ENCODE assay signal across 8 mouse cellular contexts in the genomic region with DNA sequence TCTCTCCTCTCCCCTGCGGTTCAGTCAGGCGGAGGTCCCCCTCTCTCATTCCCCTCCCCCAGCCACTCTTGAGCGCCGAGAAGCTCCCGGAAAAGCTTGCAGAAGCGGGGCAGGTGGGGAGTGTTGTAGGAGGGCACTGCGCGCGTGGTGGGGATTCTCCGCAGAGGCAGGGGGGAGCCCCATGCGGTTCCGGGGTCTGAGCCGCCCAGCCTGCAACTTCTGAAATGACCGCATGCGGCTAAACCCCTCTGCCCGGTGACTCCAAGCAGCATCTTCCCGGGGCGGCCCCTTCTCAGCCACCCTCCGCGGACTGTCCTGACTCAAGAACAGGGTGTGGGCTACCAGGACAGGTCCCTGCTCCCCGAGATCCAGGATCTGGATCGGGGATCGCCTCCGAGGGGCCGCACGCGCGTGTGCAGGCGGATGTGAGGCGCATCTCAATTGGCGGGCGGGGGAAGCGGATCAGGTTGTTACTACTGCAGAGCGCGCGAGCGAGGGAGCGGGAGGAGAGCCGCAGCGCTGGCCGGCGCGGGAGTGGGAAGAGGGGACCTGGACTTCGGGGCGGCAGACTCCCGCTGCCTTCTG.
A peak's percentile ranks its signal among the peaks of the same experiment; 100 is the strongest.
DNase-seq lines count a peak whose midpoint lies in the region; ATAC-seq lines count a peak whose summit lies in the region.

No protein-coding gene starts in this region.

- peak overlapping the region; percentile 75 for H3K27ac ChIP-seq in kidney, embryonic 16.5 days (ENCODE audit: low read length)
- no peak overlapping the region for H3K27ac ChIP-seq in forebrain, embryonic 11.5 days (ENCODE audit: low read depth, low read length)
- H3K27ac ChIP-seq in midbrain, embryonic 11.5 days (ENCODE audit: low read depth, low read length) = peak overlapping the region; percentile 44; the same call in 1 of the 2 replicates
- peak overlapping the region; percentile 27; the same call in 1 of the 2 replicates for H3K27ac ChIP-seq in stomach, embryonic 14.5 days (ENCODE audit: low read length)

- H3K4me2 ChIP-seq in kidney, embryonic 16.5 days (replicated peaks; ENCODE audit: low read depth, low read length) = peak overlapping the region; percentile 95
- H3K4me2 ChIP-seq in forebrain, embryonic 11.5 days (ENCODE audit: low read depth, low read length, severe bottlenecking) = peak overlapping the region; percentile 98
- H3K4me2 ChIP-seq in midbrain, embryonic 11.5 days = peak overlapping the region; percentile 96
- peak overlapping the region; percentile 98 for H3K4me2 ChIP-seq in stomach, embryonic 14.5 days (replicated peaks; ENCODE audit: low read depth, low read length)

- ATAC-seq in kidney, embryonic 16.5 days (ENCODE audit: low FRiP score, low TSS enrichment) = peak; percentile 36
- ATAC-seq in forebrain, embryonic 11.5 days (replicated peaks; ENCODE audit: low FRiP score) = peak; percentile 55
- peak; percentile 45 for ATAC-seq in midbrain, embryonic 11.5 days (ENCODE audit: low FRiP score)
- peak; percentile 19; the same call in 1 of the 2 replicates for ATAC-seq in stomach, embryonic 14.5 days (ENCODE audit: insufficient number of reproducible peaks, insufficient read depth, low FRiP score, low read depth)

- peak overlapping the region; percentile 59 for H3K4me3 ChIP-seq in kidney, embryonic 16.5 days (ENCODE audit: low read length)
- H3K4me3 ChIP-seq in forebrain, embryonic 11.5 days (ENCODE audit: low read depth, low read length) = peak overlapping the region; percentile 55
- H3K4me3 ChIP-seq in midbrain, embryonic 11.5 days (ENCODE audit: low read depth, low read length) = peak overlapping the region; percentile 61
- peak overlapping the region; percentile 52 for H3K4me3 ChIP-seq in stomach, embryonic 14.5 days (ENCODE audit: low read depth, low read length)

- DNase-seq in kidney, postnatal 25 days = no peak
- peak; percentile 78 for DNase-seq in brain, adult 2 months (ENCODE audit: low read depth, low spot score)
- DNase-seq in forebrain, embryonic 11.5 days (ENCODE audit: low spot score) = peak; percentile 87
- DNase-seq in kidney, postnatal 10 days = peak; percentile 55
- peak; percentile 97 for DNase-seq in midbrain, embryonic 11.5 days (ENCODE audit: low spot score, missing footprints)
- DNase-seq in adipocyte (ENCODE audit: low spot score) = no peak

- under 1% methylated on average over 46 of the region's 46 CpGs for WGBS in kidney, embryonic 16.5 days
- 0% methylated on average over 46 of the region's 46 CpGs for WGBS in forebrain, embryonic 11.5 days
- 0% methylated on average over 46 of the region's 46 CpGs for WGBS in midbrain, embryonic 11.5 days
- WGBS in stomach, embryonic 14.5 days = 0% methylated on average over 43 of the region's 46 CpGs

- peak overlapping the region; percentile 71 for H3K9ac ChIP-seq in kidney, embryonic 16.5 days (replicated peaks; ENCODE audit: low read length)
- H3K9ac ChIP-seq in forebrain, embryonic 11.5 days (ENCODE audit: low read length) = peak overlapping the region; percentile 72
- peak overlapping the region; percentile 89 for H3K9ac ChIP-seq in midbrain, embryonic 11.5 days (ENCODE audit: low read length)
- peak overlapping the region; percentile 42; the same call in 1 of the 2 replicates for H3K9ac ChIP-seq in stomach, embryonic 14.5 days (replicated peaks; ENCODE audit: low read depth, low read length)

- no peaks in the 10 kb centered on the region for H3K9me3 ChIP-seq in kidney, embryonic 16.5 days (ENCODE audit: low read length)
- H3K9me3 ChIP-seq in forebrain, embryonic 11.5 days (ENCODE audit: control insufficient read depth, low read length) = no peaks in the 10 kb centered on the region
- H3K9me3 ChIP-seq in midbrain, embryonic 11.5 days (ENCODE audit: control insufficient read depth, low read length) = no peaks in the 10 kb centered on the region
- no peaks in the 10 kb centered on the region for H3K9me3 ChIP-seq in stomach, embryonic 14.5 days (ENCODE audit: control insufficient read depth, low read depth, low read length)

- peaks cover 31% of the 10 kb centered on the region for H3K4me1 ChIP-seq in kidney, embryonic 16.5 days (ENCODE audit: insufficient read depth, low read length)
- peaks cover 23% of the 10 kb centered on the region for H3K4me1 ChIP-seq in forebrain, embryonic 11.5 days (replicated peaks; ENCODE audit: control insufficient read depth, insufficient read depth, low read length)
- peaks cover 37% of the 10 kb centered on the region for H3K4me1 ChIP-seq in midbrain, embryonic 11.5 days (ENCODE audit: control insufficient read depth, insufficient read depth, low read length)
- peaks cover 16% of the 10 kb centered on the region for H3K4me1 ChIP-seq in stomach, embryonic 14.5 days (ENCODE audit: control insufficient read depth, insufficient read depth, low read length)

- no peaks in the 10 kb centered on the region for H3K36me3 ChIP-seq in kidney, embryonic 16.5 days (ENCODE audit: insufficient read depth, low read length)
- H3K36me3 ChIP-seq in forebrain, embryonic 11.5 days (ENCODE audit: control insufficient read depth, insufficient read depth, low read length) = no peaks in the 10 kb centered on the region
- no peaks in the 10 kb centered on the region for H3K36me3 ChIP-seq in midbrain, embryonic 11.5 days (ENCODE audit: control insufficient read depth, insufficient read depth, low read length)
- H3K36me3 ChIP-seq in stomach, embryonic 14.5 days (ENCODE audit: control insufficient read depth, insufficient read depth, low read length) = no peaks in the 10 kb centered on the region

- peaks cover 3% of the 10 kb centered on the region; the same call in 1 of the 2 replicates for H3K27me3 ChIP-seq in kidney, embryonic 16.5 days (ENCODE audit: insufficient read depth, low read length)
- peaks cover 32% of the 10 kb centered on the region for H3K27me3 ChIP-seq in forebrain, embryonic 11.5 days (ENCODE audit: control insufficient read depth, insufficient read depth, low read length)
- peaks cover 24% of the 10 kb centered on the region for H3K27me3 ChIP-seq in midbrain, embryonic 11.5 days (ENCODE audit: control insufficient read depth, insufficient read depth, low read length)
- H3K27me3 ChIP-seq in stomach, embryonic 14.5 days (ENCODE audit: control insufficient read depth, insufficient read depth, low read length) = peaks cover 2% of the 10 kb centered on the region; the same call in 1 of the 2 replicates

Comparison
In these comparisons a context has a peak if more than half of its experiments do, and no peak if none do; other contexts are left out.
1. DNase-seq: peak in brain, adult 2 months (single experiment), forebrain, embryonic 11.5 days (single experiment), kidney, postnatal 10 days (single experiment) and midbrain, embryonic 11.5 days (single experiment); none in kidney, postnatal 25 days (0 of 2) and adipocyte (single experiment).
2. Peak in every context shown above with its lines, with median percentiles within 50 percentile points of each other: ATAC-seq, H3K4me2 ChIP-seq, H3K4me3 ChIP-seq and H3K9ac ChIP-seq.